Mouse (Mus musculus) thymus, adult 2 months (tissue): Measurements from ENCODE around the gene Epn1. TPM values are rescaled to one million over a fixed set of nuclear protein-coding genes. Genes with fewer than 3 reads are reported as not detected.

Experiments
- DNase-seq: peaks from one replicate; pipeline ENCODE4 v3.0.0; 2021
- H3K27ac ChIP-seq: fragments of 200-500 bp; 2 replicates; pipeline ENCODE4 v1.5.1; 2012; ENCODE audit warnings: low read length, control low read depth; ENCODE audit not compliant: control insufficient read depth, insufficient read depth
- H3K27me3 ChIP-seq: fragments of 200-500 bp; 2 replicates; pipeline ENCODE4 v1.6.1; 2012; ENCODE audit warnings: mild to moderate bottlenecking, low read length, moderate library complexity, mixed read lengths; ENCODE audit not compliant: control insufficient read depth, insufficient read depth
- H3K36me3 ChIP-seq: fragments of 200-500 bp; 2 replicates; pipeline ENCODE4 v1.6.1; 2012; ENCODE audit warnings: mild to moderate bottlenecking, low read length, moderate library complexity; ENCODE audit not compliant: control insufficient read depth, insufficient read depth
- H3K4me1 ChIP-seq: fragments of 200-500 bp; replicated peaks from 2 replicates; pipeline ENCODE4 v1.6.1; 2012; ENCODE audit warnings: low read length; ENCODE audit not compliant: control insufficient read depth, insufficient read depth
- H3K4me3 ChIP-seq: fragments of 200-500 bp; 2 replicates; pipeline ENCODE4 v1.5.1; 2012; ENCODE audit warnings: mild to moderate bottlenecking, low read length, control low read depth, moderate library complexity; ENCODE audit not compliant: control insufficient read depth, insufficient read depth
- CTCF ChIP-seq: fragments of 200-500 bp; IDR thresholded peaks from 2 replicates; pipeline ENCODE4 v1.5.1; 2012; ENCODE audit warnings: mild to moderate bottlenecking, control low read depth, low read length, moderate library complexity, borderline replicate concordance; ENCODE audit not compliant: control insufficient read depth, poor library complexity, insufficient read depth; ENCODE audit errors: extremely low read depth
- POLR2A ChIP-seq: fragments of 200-500 bp; IDR thresholded peaks from 2 replicates; pipeline ENCODE4 v1.6.1; 2012; ENCODE audit warnings: mild to moderate bottlenecking, low read length, control low read depth, moderate library complexity; ENCODE audit not compliant: control insufficient read depth, poor library complexity, insufficient read depth; ENCODE audit errors: extremely low read depth
- WGBS: fragments of 180-500 bp; shearing (Covaris S2); methylation state at CpG from one replicate; pipeline ENCODE4 v1.1.7; 2018; 5-methylcytosine and 5-hydroxymethylcytosine counted together
- polyA plus RNA-seq: library from polyadenylated mRNA; depleted of rRNA; stranded (reverse); fragments of >200 nt; gene quantifications from 2 replicates; pipeline ENCODE4 v1.2.3, GENCODE M21; 2012

Epn1 gene
- polyA plus RNA-seq, 1 experiment, result 230 TPM

- Histone ChIP-seq H3K36me3 (no peaks in the 10 kb centered on the region), H3K4me1 (peaks cover 25% of the 10 kb centered on the region), H3K27ac (no peak overlapping the region), H3K4me3 (no peak overlapping the region), H3K27me3 (peaks cover 30% of the 10 kb centered on the region)
- no peak for DNase-seq
- 58% methylated on average over 8 of the region's 8 CpGs for WGBS
- TF ChIP-seq POLR2A (no peak), CTCF (no peak)
Measured at GRCm38 (mm10) chr7:5057381-5057780, 22.7 kb upstream of the Epn1 start.

DNA sequence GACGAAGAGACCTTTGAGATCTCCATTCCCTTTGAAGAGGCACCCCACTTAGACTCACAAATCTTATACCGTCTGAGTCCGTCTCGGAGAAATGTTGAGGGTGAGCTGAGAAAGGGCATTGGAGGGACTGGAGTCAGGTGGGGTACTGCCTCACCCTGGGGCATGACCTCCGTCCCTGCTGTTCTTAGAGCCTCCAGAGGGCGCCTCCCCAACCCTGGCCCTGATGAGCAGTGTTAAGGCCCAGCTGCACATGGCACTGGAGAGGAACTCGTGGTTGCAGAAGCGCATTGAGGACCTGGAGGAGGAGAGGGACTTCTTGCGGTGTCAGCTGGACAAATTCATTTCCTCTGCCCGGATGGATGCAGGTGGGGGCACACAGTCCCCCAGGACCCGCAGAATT is 22.2 kb upstream of the Epn1 start:
- no peak overlapping the region for H3K27ac ChIP-seq
- TF ChIP-seq POLR2A (no peak), CTCF (0 out of 2 replicates have a peak, but pooled peaks have one; percentile 45)
- H3K27me3 ChIP-seq, result peaks cover 26% of the 10 kb centered on the region
- no peak for DNase-seq
- 35% methylated on average over 11 of the region's 11 CpGs for WGBS
- no peak overlapping the region for H3K4me3 ChIP-seq
- H3K36me3 ChIP-seq, result no peaks in the 10 kb centered on the region
- peaks cover 23% of the 10 kb centered on the region for H3K4me1 ChIP-seq

DNA sequence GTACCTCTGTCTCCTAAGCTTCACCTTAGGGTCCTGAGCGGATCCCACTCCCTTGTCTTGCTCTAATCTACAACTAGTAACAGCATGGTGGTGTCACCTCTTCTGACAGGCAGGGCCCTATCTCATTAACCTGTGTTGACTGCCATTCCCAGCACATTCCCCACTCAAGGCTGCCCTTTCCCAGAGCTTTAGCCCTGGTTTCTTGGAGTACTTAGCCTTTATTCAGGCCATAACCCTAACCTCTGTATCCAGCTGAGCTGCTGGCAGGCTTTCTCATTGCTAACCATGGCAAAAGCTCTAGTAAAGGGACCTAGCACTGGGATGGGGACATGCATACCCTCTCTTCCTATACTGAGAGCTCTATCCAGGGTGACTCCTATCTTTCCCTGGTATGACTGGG is 21.4 kb upstream of the Epn1 start:
- no peak for TF ChIP-seq CTCF
- no peak for TF ChIP-seq POLR2A
- no peak overlapping the region for H3K27ac ChIP-seq
- 93% methylated on average over 1 of the region's 1 CpGs for WGBS
- H3K36me3 ChIP-seq, result no peaks in the 10 kb centered on the region
- peaks cover 17% of the 10 kb centered on the region for H3K4me1 ChIP-seq
- peaks cover 18% of the 10 kb centered on the region; the same call in 1 of the 2 replicates for H3K27me3 ChIP-seq
- H3K4me3 ChIP-seq, result no peak overlapping the region
- DNase-seq, result no peak

- 92% methylated on average over 12 of the region's 12 CpGs for WGBS
- no peak for DNase-seq
- H3K36me3 ChIP-seq, result no peaks in the 10 kb centered on the region
- H3K27ac ChIP-seq, result no peak overlapping the region
- TF ChIP-seq CTCF, result no peak
- no peak for TF ChIP-seq POLR2A
- H3K4me1 ChIP-seq, result peaks cover 18% of the 10 kb centered on the region
- no peak overlapping the region for H3K4me3 ChIP-seq
- peaks cover 12% of the 10 kb centered on the region; the same call in 1 of the 2 replicates for H3K27me3 ChIP-seq
Measured at GRCm38 (mm10) chr7:5059421-5059820, 20.6 kb upstream of the Epn1 start.

DNA sequence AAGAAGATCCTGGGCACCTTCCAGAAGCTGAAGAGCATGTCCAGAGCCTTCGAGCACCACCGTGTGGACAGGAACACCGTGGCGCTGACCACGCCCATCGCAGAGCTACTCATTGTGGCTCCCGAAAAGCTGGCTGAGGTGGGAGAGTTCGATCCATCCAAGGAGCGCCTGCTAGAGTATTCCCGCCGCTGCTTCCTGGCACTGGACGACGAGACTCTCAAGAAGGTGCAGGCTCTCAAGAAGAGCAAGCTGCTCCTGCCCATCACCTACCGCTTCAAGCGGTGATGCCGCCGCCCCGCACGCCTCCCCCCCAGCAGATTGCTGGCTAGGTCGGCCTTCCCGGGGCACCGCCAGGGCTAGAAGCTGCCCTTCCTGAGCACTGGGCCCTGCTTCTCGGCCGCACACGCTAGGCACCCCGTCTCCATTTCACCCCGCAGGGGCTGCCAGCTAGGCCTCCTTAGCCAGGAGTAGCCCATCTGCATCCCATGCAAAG is 19.8 kb upstream of the Epn1 start:
- peaks cover 18% of the 10 kb centered on the region for H3K4me1 ChIP-seq
- peak; percentile 65 for DNase-seq
- H3K27ac ChIP-seq, result peak overlapping the region; percentile 68; the same call in 1 of the 2 replicates
- WGBS, result 3% methylated on average over 27 of the region's 27 CpGs
- H3K36me3 ChIP-seq, result no peaks in the 10 kb centered on the region
- H3K27me3 ChIP-seq, result peaks cover 7% of the 10 kb centered on the region; the same call in 1 of the 2 replicates
- H3K4me3 ChIP-seq, result peak overlapping the region; percentile 57
- no peak for TF ChIP-seq POLR2A
- TF ChIP-seq CTCF, result peak; percentile 45; the same call in 1 of the 2 replicates

- Histone ChIP-seq H3K36me3 (0 out of 2 replicates have a peak, but pooled peaks cover 1% of the 10 kb centered on the region), H3K27ac (peak overlapping the region; percentile 97), H3K4me3 (peak overlapping the region; percentile 85), H3K4me1 (peaks cover 18% of the 10 kb centered on the region), H3K27me3 (peaks cover 7% of the 10 kb centered on the region; the same call in 1 of the 2 replicates)
- peak; percentile 99 for DNase-seq
- under 1% methylated on average over 60 of the region's 60 CpGs for WGBS
- TF ChIP-seq CTCF (peak; percentile 77), POLR2A (no peak; the same call in 1 of the 2 replicates)
Measured at GRCm38 (mm10) chr7:5060944-5061773, 18.9 kb upstream of the Epn1 start.
